Mouse (Mus musculus): ENCODE measurements around the gene Tmem135. TPM values are rescaled to one million over a fixed set of nuclear protein-coding genes. Genes with fewer than 3 reads are reported as not detected.

Tmem135 gene
- polyA plus RNA-seq, 1 experiment = 13.1 TPM

DNA sequence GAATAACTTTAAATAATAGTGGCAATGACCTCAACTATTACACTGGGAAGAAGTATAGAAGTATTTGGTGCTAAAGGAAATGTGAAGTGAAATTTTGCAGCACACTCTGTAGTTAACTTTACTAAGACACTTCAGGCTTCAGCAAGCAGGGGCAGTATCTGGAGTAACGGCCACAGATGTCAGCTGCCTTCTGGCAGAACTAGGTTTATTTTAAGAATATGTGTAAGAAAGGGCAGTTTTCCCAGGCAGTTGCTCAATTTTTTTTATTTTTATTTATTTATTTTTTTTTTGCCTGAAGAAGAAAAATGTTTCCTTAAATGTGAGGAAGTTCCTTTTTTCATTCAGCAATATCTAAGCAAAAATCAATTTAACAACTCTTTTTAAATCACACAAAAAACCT lies 187.4 kb downstream of the Tmem135 start:
- no peaks in the 10 kb centered on the region for H3K79me2 ChIP-seq (ENCODE audit: control insufficient read depth, insufficient read depth)
- H3K4me2 ChIP-seq (ENCODE audit: low read depth) = peak overlapping the region; percentile 44
- TF ChIP-seq USF1 (IDR thresholded peaks at IDR 0.05; ENCODE audit: low read depth) (no peak), MAX (IDR thresholded peaks at IDR 0.05; ENCODE audit: low read depth) (no peak), MYOD1 (IDR thresholded peaks at IDR 0.05; ENCODE audit: control insufficient read depth in 1 of 3, insufficient read length in 2 of 3, low read depth in 2 of 3) (peak in 2 of 3 experiments; percentile 21 to 35), CEBPB (IDR thresholded peaks at IDR 0.05; ENCODE audit: insufficient read depth, poor library complexity, severe bottlenecking) (0 out of 2 replicates have a peak, but pooled peaks have one; percentile 22)
- H3K4me3 ChIP-seq = no peak overlapping the region
- H3K36me3 ChIP-seq (ENCODE audit: control insufficient read depth, insufficient read depth) = no peaks in the 10 kb centered on the region
- H3K27me3 ChIP-seq (ENCODE audit: control insufficient read depth, insufficient read depth, insufficient read length) = no peaks in the 10 kb centered on the region
- H3ac ChIP-seq (ENCODE audit: control insufficient read depth, insufficient read length) = no peak overlapping the region

GRCm38 (mm10) chr7:89216118-89216517 lies 187.9 kb downstream of the Tmem135 start:
- Histone ChIP-seq H3K4me2 (ENCODE audit: low read depth) (peak overlapping the region; percentile 44), H3ac (ENCODE audit: control insufficient read depth, insufficient read length) (no peak overlapping the region), H3K27me3 (ENCODE audit: control insufficient read depth, insufficient read depth, insufficient read length) (no peaks in the 10 kb centered on the region), H3K36me3 (ENCODE audit: control insufficient read depth, insufficient read depth) (no peaks in the 10 kb centered on the region), H3K79me2 (ENCODE audit: control insufficient read depth, insufficient read depth) (no peaks in the 10 kb centered on the region), H3K4me3 (no peak overlapping the region)
- TF ChIP-seq E2F4 (IDR thresholded peaks at IDR 0.05; ENCODE audit: insufficient read depth) (no peak), MYOG (IDR thresholded peaks at IDR 0.05; ENCODE audit: control insufficient read depth in 1 of 3, insufficient read depth in 1 of 3, insufficient read length in 2 of 3, low read depth in 2 of 3) (no peak), CEBPB (IDR thresholded peaks at IDR 0.05; ENCODE audit: insufficient read depth, poor library complexity, severe bottlenecking) (no peak), MAX (IDR thresholded peaks at IDR 0.05; ENCODE audit: low read depth) (no peak), SRF (IDR thresholded peaks at IDR 0.05; ENCODE audit: control insufficient read depth, insufficient read length, low read depth) (no peak), TCF3 (IDR thresholded peaks at IDR 0.05; ENCODE audit: insufficient read length, low read depth) (no peak), REST (IDR thresholded peaks at IDR 0.05; ENCODE audit: insufficient read depth, insufficient read length) (no peak), USF1 (IDR thresholded peaks at IDR 0.05; ENCODE audit: low read depth) (no peak), MYOD1 (IDR thresholded peaks at IDR 0.05; ENCODE audit: control insufficient read depth in 1 of 3, insufficient read length in 2 of 3, low read depth in 2 of 3) (no peak), TCF12 (IDR thresholded peaks at IDR 0.05; ENCODE audit: insufficient read depth, poor library complexity, severe bottlenecking) (no peak), POLR2AphosphoS2 (IDR thresholded peaks at IDR 0.05; ENCODE audit: insufficient read length, low read depth) (no peak), POLR2A (IDR thresholded peaks at IDR 0.05; ENCODE audit: insufficient read length, low read depth) (no peak)

GRCm38 (mm10) chr7:89215714-89216113 lies 188.3 kb downstream of the Tmem135 start:
- Histone ChIP-seq H3ac (ENCODE audit: control insufficient read depth, insufficient read length) (no peak overlapping the region), H3K27me3 (ENCODE audit: control insufficient read depth, insufficient read depth, insufficient read length) (no peaks in the 10 kb centered on the region), H3K4me3 (no peak overlapping the region), H3K4me2 (ENCODE audit: low read depth) (peak overlapping the region; percentile 44), H3K79me2 (ENCODE audit: control insufficient read depth, insufficient read depth) (no peaks in the 10 kb centered on the region), H3K36me3 (ENCODE audit: control insufficient read depth, insufficient read depth) (no peaks in the 10 kb centered on the region)
- TF ChIP-seq CEBPB (IDR thresholded peaks at IDR 0.05; ENCODE audit: insufficient read depth, poor library complexity, severe bottlenecking) (no peak), MAX (IDR thresholded peaks at IDR 0.05; ENCODE audit: low read depth) (no peak), USF1 (IDR thresholded peaks at IDR 0.05; ENCODE audit: low read depth) (no peak), MYOG (IDR thresholded peaks at IDR 0.05; ENCODE audit: control insufficient read depth in 1 of 3, insufficient read depth in 1 of 3, insufficient read length in 2 of 3, low read depth in 2 of 3) (no peak), TCF3 (IDR thresholded peaks at IDR 0.05; ENCODE audit: insufficient read length, low read depth) (no peak), POLR2AphosphoS2 (IDR thresholded peaks at IDR 0.05; ENCODE audit: insufficient read length, low read depth) (no peak), MYOD1 (IDR thresholded peaks at IDR 0.05; ENCODE audit: control insufficient read depth in 1 of 3, insufficient read length in 2 of 3, low read depth in 2 of 3) (no peak), SRF (IDR thresholded peaks at IDR 0.05; ENCODE audit: control insufficient read depth, insufficient read length, low read depth) (no peak), REST (IDR thresholded peaks at IDR 0.05; ENCODE audit: insufficient read depth, insufficient read length) (no peak), POLR2A (IDR thresholded peaks at IDR 0.05; ENCODE audit: insufficient read length, low read depth) (no peak), TCF12 (IDR thresholded peaks at IDR 0.05; ENCODE audit: insufficient read depth, poor library complexity, severe bottlenecking) (no peak), E2F4 (IDR thresholded peaks at IDR 0.05; ENCODE audit: insufficient read depth) (no peak)

DNA sequence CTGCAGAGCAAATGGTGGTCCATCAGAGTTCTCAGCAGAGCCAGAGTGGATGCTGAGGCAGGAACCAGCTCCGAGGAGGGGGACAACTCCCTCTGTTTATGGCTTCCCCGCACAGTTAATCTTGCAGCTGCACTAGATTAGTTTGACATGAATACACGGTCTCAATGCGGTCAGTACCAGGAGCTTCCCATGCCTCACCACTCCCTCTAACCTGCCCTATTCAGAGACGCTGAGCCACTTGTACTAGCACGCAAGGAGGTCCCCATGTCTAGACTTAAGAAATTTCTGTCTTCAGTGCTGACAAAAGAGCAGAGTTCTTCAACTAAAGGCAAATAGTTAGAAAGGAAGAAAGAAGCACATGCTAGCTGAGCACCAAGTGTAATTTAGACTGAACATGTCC lies 193.5 kb downstream of the Tmem135 start:
- no peak overlapping the region for H3K4me2 ChIP-seq (ENCODE audit: low read depth)
- no peak overlapping the region for H3ac ChIP-seq (ENCODE audit: control insufficient read depth, insufficient read length)
- H3K4me3 ChIP-seq = no peak overlapping the region
- TF ChIP-seq MAX (IDR thresholded peaks at IDR 0.05; ENCODE audit: low read depth) = no peak
- no peak for TF ChIP-seq POLR2AphosphoS2 (IDR thresholded peaks at IDR 0.05; ENCODE audit: insufficient read length, low read depth)
- no peak for TF ChIP-seq TCF3 (IDR thresholded peaks at IDR 0.05; ENCODE audit: insufficient read length, low read depth)
- no peak for TF ChIP-seq SRF (IDR thresholded peaks at IDR 0.05; ENCODE audit: control insufficient read depth, insufficient read length, low read depth)
- no peak for TF ChIP-seq USF1 (IDR thresholded peaks at IDR 0.05; ENCODE audit: low read depth)
- no peak for TF ChIP-seq MYOG (IDR thresholded peaks at IDR 0.05; ENCODE audit: control insufficient read depth in 1 of 3, insufficient read depth in 1 of 3, insufficient read length in 2 of 3, low read depth in 2 of 3)
- TF ChIP-seq POLR2A (IDR thresholded peaks at IDR 0.05; ENCODE audit: insufficient read length, low read depth) = no peak
- H3K27me3 ChIP-seq (ENCODE audit: control insufficient read depth, insufficient read depth, insufficient read length) = no peaks in the 10 kb centered on the region
- no peaks in the 10 kb centered on the region for H3K79me2 ChIP-seq (ENCODE audit: control insufficient read depth, insufficient read depth)
- H3K36me3 ChIP-seq (ENCODE audit: control insufficient read depth, insufficient read depth) = no peaks in the 10 kb centered on the region

DNA sequence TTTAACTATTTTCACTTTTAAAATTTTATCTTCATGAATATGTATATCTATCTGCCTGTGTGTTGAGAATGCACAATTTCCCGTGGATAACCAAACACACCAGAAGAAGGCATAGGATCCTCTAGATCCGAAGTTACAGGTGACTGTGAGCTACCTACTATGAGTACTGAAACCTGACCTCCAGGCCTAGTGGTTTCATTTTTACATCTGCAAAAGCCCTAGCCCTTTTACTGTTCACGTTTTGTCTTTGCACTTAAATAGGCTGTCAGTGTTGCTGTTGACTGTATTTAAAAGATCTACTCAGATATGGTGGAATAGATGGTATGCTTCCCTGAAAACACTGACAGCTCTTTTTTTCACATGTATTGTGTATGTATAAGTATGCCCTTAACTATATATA lies 197.9 kb downstream of the Tmem135 start:
- TF ChIP-seq USF1 (IDR thresholded peaks at IDR 0.05; ENCODE audit: low read depth) (no peak), CEBPB (IDR thresholded peaks at IDR 0.05; ENCODE audit: insufficient read depth, poor library complexity, severe bottlenecking) (no peak), MYOD1 (IDR thresholded peaks at IDR 0.05; ENCODE audit: control insufficient read depth in 1 of 3, insufficient read length in 2 of 3, low read depth in 2 of 3) (no peak), MYOG (IDR thresholded peaks at IDR 0.05; ENCODE audit: control insufficient read depth in 1 of 3, insufficient read depth in 1 of 3, insufficient read length in 2 of 3, low read depth in 2 of 3) (no peak), E2F4 (IDR thresholded peaks at IDR 0.05; ENCODE audit: insufficient read depth) (no peak), POLR2AphosphoS2 (IDR thresholded peaks at IDR 0.05; ENCODE audit: insufficient read length, low read depth) (no peak), POLR2A (IDR thresholded peaks at IDR 0.05; ENCODE audit: insufficient read length, low read depth) (no peak), SRF (IDR thresholded peaks at IDR 0.05; ENCODE audit: control insufficient read depth, insufficient read length, low read depth) (no peak), REST (IDR thresholded peaks at IDR 0.05; ENCODE audit: insufficient read depth, insufficient read length) (no peak), MAX (IDR thresholded peaks at IDR 0.05; ENCODE audit: low read depth) (no peak), TCF12 (IDR thresholded peaks at IDR 0.05; ENCODE audit: insufficient read depth, poor library complexity, severe bottlenecking) (no peak), TCF3 (IDR thresholded peaks at IDR 0.05; ENCODE audit: insufficient read length, low read depth) (no peak)
- Histone ChIP-seq H3K4me3 (no peak overlapping the region), H3K79me2 (ENCODE audit: control insufficient read depth, insufficient read depth) (no peaks in the 10 kb centered on the region), H3K36me3 (ENCODE audit: control insufficient read depth, insufficient read depth) (no peaks in the 10 kb centered on the region), H3ac (ENCODE audit: control insufficient read depth, insufficient read length) (no peak overlapping the region), H3K4me2 (ENCODE audit: low read depth) (no peak overlapping the region), H3K27me3 (ENCODE audit: control insufficient read depth, insufficient read depth, insufficient read length) (no peaks in the 10 kb centered on the region)
